Mouse (Mus musculus) E14TG2a.4 (cell line): ENCODE data around the gene Fdps.

Experiments
- CTCF ChIP-seq: conservative IDR thresholded peaks from 2 replicates; pipeline ENCODE4 v1.5.1; 2014; ENCODE audit warnings: low read length
- POU5F1 ChIP-seq: IDR thresholded peaks from 2 replicates; pipeline ENCODE4 v1.6.1; 2014; ENCODE audit warnings: low read length, borderline replicate concordance

GRCm38 (mm10) chr3:89148567-89148966 lies 46.8 kb upstream of the Fdps start:
- TF ChIP-seq CTCF (no peak), POU5F1 (no peak)
